Mouse (Mus musculus) myocyte (in vitro differentiated cells): ENCODE data around the gene P4ha2. TPM values are rescaled to one million over a fixed set of nuclear protein-coding genes. Genes with fewer than 3 reads are reported as not detected.

Experiments
- H3K27me3 ChIP-seq: one replicate; pipeline ENCODE4 v1.6.1; 2011; ENCODE audit not compliant: control insufficient read depth, insufficient read depth, insufficient read length
- H3K36me3 ChIP-seq: one replicate; pipeline ENCODE4 v1.6.1; 2011; ENCODE audit not compliant: control insufficient read depth, insufficient read depth
- H3K4me2 ChIP-seq: one replicate; pipeline ENCODE4 v1.6.1; 2011; ENCODE audit warnings: low read depth, control low read depth
- H3K4me3 ChIP-seq: one replicate; pipeline ENCODE4 v1.5.1; 2011; ENCODE audit warnings: mild to moderate bottlenecking, control low read depth, moderate library complexity
- H3K79me2 ChIP-seq: one replicate; pipeline ENCODE4 v1.6.1; 2011; ENCODE audit not compliant: control insufficient read depth, insufficient read depth
- H3ac ChIP-seq: one replicate; pipeline ENCODE4 v1.6.1; 2011; ENCODE audit not compliant: control insufficient read depth, insufficient read length
- CEBPB ChIP-seq: IDR thresholded peaks from 2 replicates; pipeline ENCODE4 v1.6.1; 2011; ENCODE audit warnings: mild to moderate bottlenecking, moderate library complexity; ENCODE audit not compliant: poor library complexity, insufficient read depth, severe bottlenecking
- E2F4 ChIP-seq: IDR thresholded peaks from one replicate; pipeline ENCODE4 v1.6.1; 2011; ENCODE audit warnings: mild to moderate bottlenecking, control low read depth, moderate library complexity; ENCODE audit not compliant: insufficient read depth
- MAX ChIP-seq: IDR thresholded peaks from one replicate; pipeline ENCODE4 v1.6.1; 2011; ENCODE audit warnings: low read depth, mild to moderate bottlenecking, control low read depth
- MYOD1 ChIP-seq, 3 experiments: IDR thresholded peaks; one replicate each; pipeline ENCODE4 v1.6.1; 2011; ENCODE audit warnings: control low read depth in 2 of 3, low read depth in 2 of 3, mild to moderate bottlenecking in 2 of 3, moderate library complexity in 1 of 3; ENCODE audit not compliant: insufficient read length in 2 of 3, control insufficient read depth in 1 of 3
- MYOG ChIP-seq, 3 experiments: IDR thresholded peaks; one replicate each; pipeline ENCODE4 v1.6.1; 2011; ENCODE audit warnings: control low read depth in 2 of 3, low read depth in 2 of 3, mild to moderate bottlenecking in 2 of 3; ENCODE audit not compliant: insufficient read length in 2 of 3, control insufficient read depth in 1 of 3, insufficient read depth in 1 of 3
- POLR2A ChIP-seq: IDR thresholded peaks from one replicate; pipeline ENCODE4 v1.6.1; 2011; ENCODE audit warnings: low read depth, mild to moderate bottlenecking, control low read depth, moderate library complexity; ENCODE audit not compliant: insufficient read length
- POLR2AphosphoS2 ChIP-seq: IDR thresholded peaks from one replicate; pipeline ENCODE4 v1.6.1; 2011; ENCODE audit warnings: low read depth, control low read depth; ENCODE audit not compliant: insufficient read length
- REST ChIP-seq: IDR thresholded peaks from one replicate; pipeline ENCODE4 v1.6.1; 2011; ENCODE audit warnings: mild to moderate bottlenecking, control low read depth, moderate library complexity; ENCODE audit not compliant: insufficient read depth, insufficient read length
- SRF ChIP-seq: IDR thresholded peaks from one replicate; pipeline ENCODE4 v1.6.1; 2011; ENCODE audit warnings: low read depth; ENCODE audit not compliant: control insufficient read depth, insufficient read length
- TCF12 ChIP-seq: IDR thresholded peaks from one replicate; pipeline ENCODE4 v1.6.1; 2011; ENCODE audit warnings: mild to moderate bottlenecking, control low read depth; ENCODE audit not compliant: poor library complexity, insufficient read depth, severe bottlenecking
- TCF3 ChIP-seq: IDR thresholded peaks from one replicate; pipeline ENCODE4 v1.6.1; 2011; ENCODE audit warnings: low read depth, control low read depth; ENCODE audit not compliant: insufficient read length
- USF1 ChIP-seq: IDR thresholded peaks from one replicate; pipeline ENCODE4 v1.6.1; 2011; ENCODE audit warnings: low read depth, mild to moderate bottlenecking, control low read depth, moderate library complexity
- polyA plus RNA-seq: library from polyadenylated mRNA; unstranded; fragments of >200 nt; fragmentation: generic; extraction: Trizol; gene quantifications from one replicate; pipeline ENCODE4 v1.2.1, GENCODE M21; 2012; ENCODE audit warnings: missing spikeins

P4ha2 gene
- polyA plus RNA-seq, 1 experiment: 89.0 TPM

GRCm38 (mm10) chr11:54152957-54153356, 53.1 kb downstream of the P4ha2 start:
- Histone ChIP-seq H3K4me2 (peak overlapping the region; percentile 1), H3K79me2 (no peaks in the 10 kb centered on the region), H3ac (no peak overlapping the region), H3K27me3 (no peaks in the 10 kb centered on the region), H3K4me3 (no peak overlapping the region), H3K36me3 (no peaks in the 10 kb centered on the region)
- peak in 2 of 3 experiments; percentile 39 to 65 for TF ChIP-seq MYOD1 (IDR thresholded peaks at IDR 0.05; ENCODE audit: control insufficient read depth in 1 of 3, insufficient read length in 2 of 3, low read depth in 2 of 3)
- peak in 2 of 3 experiments; percentile 56 to 78 for TF ChIP-seq MYOG (IDR thresholded peaks at IDR 0.05; ENCODE audit: control insufficient read depth in 1 of 3, insufficient read depth in 1 of 3, insufficient read length in 2 of 3, low read depth in 2 of 3)
- TF ChIP-seq TCF3: peak; percentile 7
- no peak for TF ChIP-seq TCF12
- TF ChIP-seq SRF: no peak

GRCm38 (mm10) chr11:54155864-54156263, 56.0 kb downstream of the P4ha2 start:
- TF ChIP-seq MYOG (IDR thresholded peaks at IDR 0.05; ENCODE audit: control insufficient read depth in 1 of 3, insufficient read depth in 1 of 3, insufficient read length in 2 of 3, low read depth in 2 of 3) (no peak), MYOD1 (IDR thresholded peaks at IDR 0.05; ENCODE audit: control insufficient read depth in 1 of 3, insufficient read length in 2 of 3, low read depth in 2 of 3) (peak in 1 of 3 experiments; percentile 26), POLR2A (peak; percentile 17)

GRCm38 (mm10) chr11:54156504-54156903, 56.6 kb downstream of the P4ha2 start:
- no peaks in the 10 kb centered on the region for H3K36me3 ChIP-seq
- no peak overlapping the region for H3K4me2 ChIP-seq
- H3K79me2 ChIP-seq: no peaks in the 10 kb centered on the region
- H3K27me3 ChIP-seq: no peaks in the 10 kb centered on the region
- H3K4me3 ChIP-seq: no peak overlapping the region
- no peak overlapping the region for H3ac ChIP-seq
- TF ChIP-seq REST (no peak), E2F4 (no peak), USF1 (no peak), MYOD1 (IDR thresholded peaks at IDR 0.05; ENCODE audit: control insufficient read depth in 1 of 3, insufficient read length in 2 of 3, low read depth in 2 of 3) (no peak), MAX (no peak), POLR2AphosphoS2 (no peak), TCF12 (no peak), MYOG (IDR thresholded peaks at IDR 0.05; ENCODE audit: control insufficient read depth in 1 of 3, insufficient read depth in 1 of 3, insufficient read length in 2 of 3, low read depth in 2 of 3) (no peak), CEBPB (no peak), POLR2A (no peak), SRF (no peak), TCF3 (no peak)

More at GRCm38 (mm10) chr11:54155864-54156263, 56.0 kb downstream of the P4ha2 start:
- Histone ChIP-seq H3K4me3 (no peak overlapping the region), H3K79me2 (no peaks in the 10 kb centered on the region), H3ac (no peak overlapping the region), H3K27me3 (no peaks in the 10 kb centered on the region), H3K4me2 (peak overlapping the region; percentile 65), H3K36me3 (no peaks in the 10 kb centered on the region)

GRCm38 (mm10) chr11:54157586-54157985, 57.7 kb downstream of the P4ha2 start:
- no peaks in the 10 kb centered on the region for H3K36me3 ChIP-seq
- H3K4me2 ChIP-seq: no peak overlapping the region
- H3K4me3 ChIP-seq: no peak overlapping the region
- H3K27me3 ChIP-seq: no peaks in the 10 kb centered on the region
- H3ac ChIP-seq: no peak overlapping the region
- no peaks in the 10 kb centered on the region for H3K79me2 ChIP-seq
- TF ChIP-seq TCF3 (no peak), REST (no peak), CEBPB (no peak)

- H3K4me2 ChIP-seq: no peak overlapping the region
- H3K36me3 ChIP-seq: no peaks in the 10 kb centered on the region
- no peaks in the 10 kb centered on the region for H3K79me2 ChIP-seq
- no peak overlapping the region for H3ac ChIP-seq
- no peaks in the 10 kb centered on the region for H3K27me3 ChIP-seq
- no peak for TF ChIP-seq POLR2AphosphoS2
- no peak for TF ChIP-seq USF1
- TF ChIP-seq POLR2A: no peak
- TF ChIP-seq E2F4: no peak
- TF ChIP-seq TCF12: no peak
- TF ChIP-seq REST: no peak
- TF ChIP-seq MYOG (IDR thresholded peaks at IDR 0.05; ENCODE audit: control insufficient read depth in 1 of 3, insufficient read depth in 1 of 3, insufficient read length in 2 of 3, low read depth in 2 of 3): no peak
- no peak for TF ChIP-seq MYOD1 (IDR thresholded peaks at IDR 0.05; ENCODE audit: control insufficient read depth in 1 of 3, insufficient read length in 2 of 3, low read depth in 2 of 3)
- TF ChIP-seq CEBPB: no peak
- no peak for TF ChIP-seq MAX
- no peak for TF ChIP-seq SRF
- no peak for TF ChIP-seq TCF3
- H3K4me3 ChIP-seq: no peak overlapping the region
Measured at GRCm38 (mm10) chr11:54160435-54160834, 60.5 kb downstream of the P4ha2 start.
